Mouse (Mus musculus): Measurements from ENCODE around the gene Prickle4.

DNA sequence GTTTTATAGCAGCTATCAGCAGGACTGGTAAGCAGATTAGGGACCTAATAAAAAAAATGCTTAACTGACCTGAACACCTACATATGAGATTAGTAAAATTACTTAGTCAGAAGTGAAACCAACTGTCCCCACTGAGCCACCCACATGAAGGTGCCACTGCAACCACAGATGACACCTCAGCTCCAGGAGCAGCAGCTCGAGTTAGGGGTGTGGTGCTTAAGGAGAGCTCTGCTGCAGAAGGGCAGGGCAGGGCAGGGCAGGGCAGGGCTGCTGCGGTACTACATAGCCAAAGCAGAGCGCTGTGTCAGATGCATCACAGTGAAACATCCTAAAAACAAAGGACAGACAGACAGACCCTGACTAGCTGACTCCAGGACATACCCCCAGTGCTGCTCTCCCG, 11.7 kb downstream of the Prickle4 start:
- TF ChIP-seq EP300 (IDR thresholded peaks at IDR 0.05; ENCODE audit: low read depth) (no peak), CTCF (IDR thresholded peaks at IDR 0.05; ENCODE audit: low read depth) (no peak)
